Mouse (Mus musculus): Measurements from ENCODE around the gene Sh3bp5l. TPM values are rescaled to one million over a fixed set of nuclear protein-coding genes. Genes with fewer than 3 reads are reported as not detected.

Gene Sh3bp5l
- total RNA-seq, 2 experiments from 2014 or later: 53.5 to 59.2 TPM

DNA sequence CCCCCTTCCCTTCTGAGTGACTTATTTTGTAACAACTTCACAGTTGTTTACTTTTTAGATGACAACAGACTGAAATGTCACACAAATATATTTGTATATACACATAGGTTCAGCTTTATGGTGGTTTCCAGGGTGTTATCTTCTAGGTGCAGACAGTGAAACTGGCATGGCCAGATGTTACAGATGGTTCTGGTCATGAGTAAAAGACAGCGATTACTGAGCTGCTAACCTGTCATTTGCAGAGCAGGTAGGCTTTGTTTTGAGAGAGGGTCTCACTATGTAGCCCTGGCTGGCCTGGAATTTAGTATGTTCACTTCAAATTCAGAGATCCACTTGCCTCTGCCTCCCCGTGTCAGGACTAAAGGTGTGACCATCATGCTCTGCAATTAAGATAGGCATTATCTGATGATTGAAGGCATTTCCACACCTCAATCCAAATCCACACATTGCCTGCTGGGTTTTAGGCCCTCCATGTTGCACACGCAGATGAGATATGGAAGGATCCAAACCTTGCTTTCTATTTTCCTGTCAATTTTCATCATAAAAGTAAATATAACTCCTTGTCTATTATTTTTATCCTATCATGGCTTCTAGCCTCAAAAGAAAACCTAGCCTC is 5.8 kb upstream of the Sh3bp5l start:
- DNase-seq (ENCODE audit: extremely low spot score in 1 of 2, low spot score in 2 of 2): no peak
- TF ChIP-seq CTCF (IDR thresholded peaks at IDR 0.05): no peak
- intact Hi-C loops (cut with DNase I): no loop called here
- Histone ChIP-seq H3K27ac (no peak overlapping the region), H3K4me3 (no peak overlapping the region)

DNA sequence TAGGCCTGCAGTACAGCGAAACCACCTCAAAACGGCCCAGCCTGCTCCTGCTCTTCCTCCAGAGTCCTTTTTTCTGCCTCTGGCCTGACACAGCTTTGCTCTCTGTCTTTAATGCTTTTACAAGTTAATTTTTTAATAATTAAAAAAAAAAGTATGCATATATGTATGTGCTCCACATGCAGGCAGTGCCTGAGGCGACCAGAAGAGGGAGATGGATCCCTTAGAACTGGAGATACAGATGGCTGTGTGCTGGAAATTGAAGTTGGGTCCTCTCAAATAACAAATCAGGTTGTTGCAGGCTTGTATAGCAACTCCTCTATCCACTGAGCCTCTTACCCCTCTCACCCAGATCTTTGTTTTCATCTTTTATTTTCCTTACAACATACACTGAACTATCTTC is 3.7 kb upstream of the Sh3bp5l start:
- no peak overlapping the region for H3K27ac ChIP-seq
- no peak overlapping the region for H3K4me3 ChIP-seq
- no peak for DNase-seq (ENCODE audit: extremely low spot score in 1 of 2, low spot score in 2 of 2)
- peak; percentile 33 for TF ChIP-seq CTCF (IDR thresholded peaks at IDR 0.05)
- intact Hi-C loops (cut with DNase I): no loop called here

GRCm38 (mm10) chr11:58329906-58330275 is 633 bp upstream of the Sh3bp5l start:
- Histone ChIP-seq H3K27ac (peak overlapping the region; percentile 99), H3K4me3 (peak overlapping the region; percentile 85)
- intact Hi-C loops (cut with DNase I): no loop called here
- no peak for TF ChIP-seq CTCF (IDR thresholded peaks at IDR 0.05)
- no peak for DNase-seq (ENCODE audit: extremely low spot score in 1 of 2, low spot score in 2 of 2)

DNA sequence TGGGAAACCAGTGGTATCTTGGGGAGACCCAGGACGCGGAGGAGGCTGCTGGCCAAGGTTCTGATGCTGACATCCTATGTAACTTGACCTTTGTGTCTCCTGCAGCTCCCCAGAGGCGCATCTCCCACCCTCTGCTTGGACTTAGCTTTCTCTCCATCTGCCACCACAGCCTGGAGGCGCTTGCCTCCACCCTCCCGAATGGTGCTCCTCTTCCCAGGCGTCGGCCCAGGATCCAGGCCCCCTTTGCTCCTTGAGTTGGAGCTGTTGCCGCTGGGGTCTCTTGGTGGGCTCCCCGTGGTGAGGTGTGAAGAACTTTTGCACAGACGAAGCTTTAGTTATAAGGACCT is 598 bp downstream of the Sh3bp5l start:
- TF ChIP-seq CTCF (IDR thresholded peaks at IDR 0.05): no peak
- intact Hi-C loops (cut with DNase I): no loop called here
- DNase-seq (ENCODE audit: extremely low spot score in 1 of 2, low spot score in 2 of 2): no peak
- H3K27ac ChIP-seq: peak overlapping the region; percentile 99
- peak overlapping the region; percentile 85 for H3K4me3 ChIP-seq

DNA sequence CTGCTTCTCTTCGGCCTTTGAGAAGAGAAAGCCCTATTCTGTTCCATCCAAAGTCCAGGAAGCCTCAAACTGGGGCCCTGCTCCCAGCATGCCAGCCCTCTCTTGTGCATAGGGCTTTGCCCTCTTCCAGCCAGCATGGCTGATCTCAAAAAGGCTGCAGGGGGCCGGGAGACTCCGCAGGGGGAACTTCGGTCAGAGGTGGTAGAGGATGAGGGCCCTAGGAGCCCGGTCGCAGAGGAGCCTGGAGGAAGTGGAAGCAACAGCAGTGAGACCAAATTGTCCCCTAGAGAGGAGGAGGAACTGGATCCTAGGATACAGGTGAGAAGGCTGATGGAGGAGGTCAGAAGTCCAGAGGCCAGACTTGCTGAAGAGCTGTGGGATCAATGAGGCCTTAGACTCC is 1.0 kb downstream of the Sh3bp5l start:
- H3K4me3 ChIP-seq: peak overlapping the region; percentile 85
- intact Hi-C loops (cut with DNase I): no loop called here
- no peak for DNase-seq (ENCODE audit: extremely low spot score in 1 of 2, low spot score in 2 of 2)
- H3K27ac ChIP-seq: no peak overlapping the region
- no peak for TF ChIP-seq CTCF (IDR thresholded peaks at IDR 0.05)

GRCm38 (mm10) chr11:58334746-58335145 is 4.2 kb downstream of the Sh3bp5l start:
- Histone ChIP-seq H3K27ac (no peak overlapping the region), H3K4me3 (no peak overlapping the region)
- no peak for TF ChIP-seq CTCF (IDR thresholded peaks at IDR 0.05)
- intact Hi-C loops (cut with DNase I): no loop called here
- DNase-seq (ENCODE audit: extremely low spot score in 1 of 2, low spot score in 2 of 2): no peak

DNA sequence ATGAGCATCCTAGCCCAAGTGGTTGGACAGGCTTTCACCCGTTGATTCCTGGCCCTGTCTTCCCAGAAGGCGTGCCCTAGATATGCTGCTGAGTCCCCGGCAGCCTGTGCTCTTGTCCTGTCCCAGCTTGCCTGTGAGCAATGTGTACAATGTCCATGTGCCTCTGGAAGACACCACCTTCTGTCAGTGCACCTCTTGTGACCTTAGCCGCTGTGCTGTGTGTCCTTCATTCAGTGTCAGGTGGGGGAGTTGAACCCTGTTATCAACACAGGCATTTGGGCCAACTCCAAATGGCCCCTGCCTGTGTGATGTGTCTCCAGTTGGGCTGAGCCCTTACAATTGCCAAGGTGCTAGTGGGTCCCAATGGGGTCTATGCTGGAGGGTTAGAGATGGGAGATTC is 16.2 kb downstream of the Sh3bp5l start:
- DNase-seq (ENCODE audit: extremely low spot score in 1 of 2, low spot score in 2 of 2): no peak
- H3K4me3 ChIP-seq: no peak overlapping the region
- H3K27ac ChIP-seq: no peak overlapping the region
- intact Hi-C loops (cut with DNase I): no loop called here
- no peak for TF ChIP-seq CTCF (IDR thresholded peaks at IDR 0.05)

- TF ChIP-seq CTCF (IDR thresholded peaks at IDR 0.05): peak; percentile 33
- intact Hi-C loops (cut with DNase I): loop anchor here (5.0 kb wide), 1 partner anchor 147 kb away; no protein-coding TSS in a partner anchor
- DNase-seq (ENCODE audit: extremely low spot score in 1 of 2, low spot score in 2 of 2): no peak
- H3K4me3 ChIP-seq: no peak overlapping the region
- H3K27ac ChIP-seq: no peak overlapping the region
Measured at GRCm38 (mm10) chr11:58350628-58351027, 20.1 kb downstream of the Sh3bp5l start.

GRCm38 (mm10) chr11:58351179-58351578 is 20.7 kb downstream of the Sh3bp5l start:
- Histone ChIP-seq H3K27ac (no peak overlapping the region), H3K4me3 (no peak overlapping the region)
- no peak for TF ChIP-seq CTCF (IDR thresholded peaks at IDR 0.05)
- no peak for DNase-seq (ENCODE audit: extremely low spot score in 1 of 2, low spot score in 2 of 2)
- intact Hi-C loops (cut with DNase I): loop anchor here (5.0 kb wide), 1 partner anchor 146 kb away; no protein-coding TSS in a partner anchor

DNA sequence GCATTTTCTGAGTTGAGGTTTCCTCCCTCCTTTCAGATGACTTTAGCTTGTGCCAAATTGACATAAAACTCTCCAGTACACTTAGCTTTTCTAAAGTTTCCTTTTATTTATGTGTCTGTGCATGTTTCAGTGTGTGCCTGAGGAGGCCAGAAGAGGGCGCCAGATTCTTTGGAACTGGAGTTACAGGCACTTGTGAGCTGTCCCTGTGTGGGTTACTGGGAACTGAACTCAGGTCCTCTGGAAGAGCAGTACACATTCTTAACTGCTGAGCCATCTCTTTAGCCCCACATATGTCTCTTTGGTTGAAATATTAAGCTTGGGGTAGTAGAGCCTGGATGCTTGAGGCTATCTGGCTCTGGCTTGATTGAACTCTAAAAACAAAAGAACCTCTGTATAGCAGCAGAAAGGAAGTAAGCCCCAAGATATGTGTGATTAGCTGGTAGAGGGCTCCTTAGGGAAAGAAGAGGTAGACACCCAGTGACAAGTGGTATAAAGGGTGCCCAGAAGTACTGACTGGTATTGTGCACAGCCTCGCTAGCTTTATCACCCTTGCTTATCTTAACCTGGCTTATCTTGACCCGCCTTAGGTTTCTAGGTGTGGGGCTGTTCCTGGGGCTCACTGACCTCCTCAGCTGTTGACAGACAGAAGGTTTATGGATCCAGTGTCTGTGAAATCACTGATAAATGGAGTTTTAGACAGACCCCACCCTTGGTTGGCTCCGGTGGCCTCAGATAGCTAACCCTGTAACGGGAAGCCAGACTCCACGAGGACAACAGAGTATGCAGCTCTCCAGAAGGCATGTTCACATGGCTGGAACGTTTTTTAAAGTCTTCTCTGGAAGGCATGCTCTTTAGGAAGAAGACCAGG is 22.4 kb downstream of the Sh3bp5l start:
- Histone ChIP-seq H3K27ac (no peak overlapping the region), H3K4me3 (no peak overlapping the region)
- TF ChIP-seq CTCF (IDR thresholded peaks at IDR 0.05): peak; percentile 28
- intact Hi-C loops (cut with DNase I): loop anchor here (5.0 kb wide), 1 partner anchor 144 kb away; no protein-coding TSS in a partner anchor
- DNase-seq (ENCODE audit: extremely low spot score in 1 of 2, low spot score in 2 of 2): no peak

DNA sequence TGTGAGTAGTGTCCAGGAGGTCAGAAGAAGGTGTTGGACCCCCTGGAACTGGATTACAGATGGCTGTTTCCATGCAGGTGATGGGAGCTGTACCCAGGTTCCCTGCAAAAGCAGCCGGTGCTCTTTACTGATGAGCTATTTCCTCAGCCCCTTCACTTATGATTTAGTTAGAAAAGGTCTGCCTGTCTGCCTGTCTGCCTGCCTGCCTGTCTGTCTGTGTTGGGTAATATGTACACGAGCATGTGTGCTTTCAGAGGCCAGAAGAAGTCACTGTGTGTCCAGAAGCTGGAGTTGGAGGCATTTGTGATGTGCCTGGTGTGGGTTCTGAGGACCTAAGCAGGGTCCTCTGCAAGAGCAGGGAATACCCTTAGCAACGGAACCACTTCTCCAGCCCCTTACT is 23.2 kb downstream of the Sh3bp5l start:
- no peak overlapping the region for H3K4me3 ChIP-seq
- no peak for TF ChIP-seq CTCF (IDR thresholded peaks at IDR 0.05)
- H3K27ac ChIP-seq: no peak overlapping the region
- DNase-seq (ENCODE audit: extremely low spot score in 1 of 2, low spot score in 2 of 2): no peak
- intact Hi-C loops (cut with DNase I): loop anchor here (5.0 kb wide), 1 partner anchor 144 kb away; no protein-coding TSS in a partner anchor

- no peak overlapping the region for H3K27ac ChIP-seq
- no peak for TF ChIP-seq CTCF (IDR thresholded peaks at IDR 0.05)
- H3K4me3 ChIP-seq: no peak overlapping the region
- DNase-seq (ENCODE audit: extremely low spot score in 1 of 2, low spot score in 2 of 2): peak in 1 of 2 experiments; percentile 36
- intact Hi-C loops (cut with DNase I): loop anchor here (5.0 kb wide), 1 partner anchor 143 kb away; no protein-coding TSS in a partner anchor
Measured at GRCm38 (mm10) chr11:58354476-58354875, 24.0 kb downstream of the Sh3bp5l start.

Data from left cerebral cortex, adult 2 months (tissue).